ENCODE assay signal across 9 mouse cellular contexts in genomic region chr13:53764613-53765243, GRCm38 (mm10).
DNase-seq lines count a peak whose midpoint lies in the region; ATAC-seq and TF ChIP-seq lines count a peak whose summit lies in the region.
"Had no signal": no experiment of that assay in that cellular context is flagged by ENCODE, and none has a peak within 500 bp of the region (broad histone marks: within the 10 kb centered on the region; RNA-seq: fewer than 3 reads in every experiment).

No protein-coding gene starts in this region.

- no peaks in the 10 kb centered on the region for H3K36me3 ChIP-seq in ES-Bruce4 (ENCODE audit: control insufficient read depth, insufficient read depth, low read length, poor library complexity, severe bottlenecking)
- H3K36me3 ChIP-seq in heart, embryonic 10.5 days = no peaks in the 10 kb centered on the region
- H3K36me3 ChIP-seq: limb, embryonic 12.5 days had no signal

- no peak overlapping the region for H3K9ac ChIP-seq in ES-Bruce4 (ENCODE audit: low read depth, poor library complexity, severe bottlenecking)
- H3K9ac ChIP-seq: limb, embryonic 12.5 days had no signal

- WGBS in heart, embryonic 10.5 days = 24% methylated on average over 13 of the region's 13 CpGs
- 21% methylated on average over 13 of the region's 13 CpGs for WGBS in lung, adult 2 months

- no peaks in the 10 kb centered on the region for H3K9me3 ChIP-seq in ES-Bruce4 (replicated peaks; ENCODE audit: control insufficient read depth, insufficient read depth, low read length, poor library complexity, severe bottlenecking)
- H3K9me3 ChIP-seq in heart, embryonic 10.5 days = no peaks in the 10 kb centered on the region
- H3K9me3 ChIP-seq: limb, embryonic 12.5 days had no signal

- DNase-seq in adrenal gland, adult 2 months = peak; percentile 59
- DNase-seq in embryo, embryonic 11.5 days (ENCODE audit: low read depth, low spot score) = peak; percentile 64
- DNase-seq in heart, embryonic 10.5 days (ENCODE audit: low spot score) = peak; percentile 80
- peak; percentile 63 for DNase-seq in kidney, postnatal 14 days
- DNase-seq in lung, adult 2 months = peak; percentile 15
- DNase-seq in retina, postnatal 7 days (ENCODE audit: low read depth, low spot score) = peak; percentile 68

- no peak for TF ChIP-seq EP300 in ES-Bruce4 (IDR thresholded peaks at IDR 0.05; ENCODE audit: insufficient read depth, low read depth, low read length)

- no peak overlapping the region for H3K27ac ChIP-seq in ES-Bruce4 (ENCODE audit: insufficient read depth, low read length)
- 0 out of 2 replicates have a peak overlapping the region, but pooled peaks have one; percentile 29 for H3K27ac ChIP-seq in heart, embryonic 10.5 days
- H3K27ac ChIP-seq: limb, embryonic 12.5 days had no signal

- TF ChIP-seq CTCF in ES-Bruce4 (IDR thresholded peaks at IDR 0.05; ENCODE audit: low read depth, low read length) = peak; percentile 87
- peak; percentile 68 for TF ChIP-seq CTCF in lung, adult 2 months (IDR thresholded peaks at IDR 0.05; ENCODE audit: insufficient read depth, low read length)

- H3K4me1 ChIP-seq in ES-Bruce4 (ENCODE audit: control insufficient read depth, insufficient read depth, low read length) = no peaks in the 10 kb centered on the region
- peaks cover 15% of the 10 kb centered on the region for H3K4me1 ChIP-seq in heart, embryonic 10.5 days
- no peaks in the 10 kb centered on the region for H3K4me1 ChIP-seq in lung, adult 2 months (ENCODE audit: control insufficient read depth, insufficient read depth, low read length)

- no peak for TF ChIP-seq POLR2A in ES-Bruce4 (IDR thresholded peaks at IDR 0.05; ENCODE audit: insufficient read depth, low read length)
- no peak for TF ChIP-seq POLR2A in lung, adult 2 months (IDR thresholded peaks at IDR 0.05; ENCODE audit: borderline replicate concordance, extremely low read depth, low read depth, low read length)

- no peaks in the 10 kb centered on the region for H3K27me3 ChIP-seq in ES-Bruce4 (ENCODE audit: control insufficient read depth, insufficient read depth, low read length, poor library complexity, severe bottlenecking)
- peaks cover 13% of the 10 kb centered on the region for H3K27me3 ChIP-seq in heart, embryonic 10.5 days (ENCODE audit: insufficient read depth, poor library complexity, severe bottlenecking)

- no peak for ATAC-seq in erythroblast, adult 5-6 weeks (replicated peaks; ENCODE audit: low FRiP score, poor library complexity, severe bottlenecking)

- H3K4me3 ChIP-seq in ES-Bruce4 (ENCODE audit: low read depth, low read length) = no peak overlapping the region
- H3K4me3 ChIP-seq in heart, embryonic 10.5 days = no peak overlapping the region
- no peak overlapping the region for H3K4me3 ChIP-seq in lung, adult 2 months (replicated peaks; ENCODE audit: extremely low read depth, low read depth, low read length)
- H3K4me3 ChIP-seq: limb, embryonic 12.5 days had no signal

Comparison
In these comparisons a context has a peak if more than half of its experiments do, and no peak if none do; other contexts are left out.
1. DNase-seq: peak in every context shown above with its lines; median percentile 80 in heart, embryonic 10.5 days; 68 in retina, postnatal 7 days; 64 in embryo, embryonic 11.5 days; 63 in kidney, postnatal 14 days; 59 in adrenal gland, adult 2 months; 15 in lung, adult 2 months.